Mouse (Mus musculus): ENCODE measurements around the gene Adra1d.

- TF ChIP-seq TAL1 (IDR thresholded peaks at IDR 0.05; ENCODE audit: low read length): no peak
- no peak for TF ChIP-seq GATA1 (IDR thresholded peaks at IDR 0.05; ENCODE audit: low read length)
Observed at GRCm38 (mm10) chr2:131546308-131546700, 15.8 kb downstream of the Adra1d start.

Measured in erythroblast, embryonic 14.5 days (primary cell).